Mouse (Mus musculus) embryonic fibroblast, embryonic 13.5 days (primary cell): ENCODE results near the gene Vangl2.

Source experiments
- CTCF ChIP-seq: IDR thresholded peaks from 2 replicates; pipeline ENCODE4 v1.5.1; 2011; ENCODE audit warnings: mild to moderate bottlenecking, control low read depth, low read length, moderate library complexity, borderline replicate concordance; ENCODE audit not compliant: insufficient read depth
- POLR2A ChIP-seq: IDR thresholded peaks from 2 replicates; pipeline ENCODE4 v1.6.1; 2011; ENCODE audit warnings: low read depth, mild to moderate bottlenecking, control low read depth, low read length, moderate library complexity

GRCm38 (mm10) chr1:172007761-172008160 lies 20.5 kb downstream of the Vangl2 start:
- no peak for TF ChIP-seq POLR2A
- TF ChIP-seq CTCF = no peak
